ENCODE assay signal across 9 mouse cellular contexts in the genomic region with DNA sequence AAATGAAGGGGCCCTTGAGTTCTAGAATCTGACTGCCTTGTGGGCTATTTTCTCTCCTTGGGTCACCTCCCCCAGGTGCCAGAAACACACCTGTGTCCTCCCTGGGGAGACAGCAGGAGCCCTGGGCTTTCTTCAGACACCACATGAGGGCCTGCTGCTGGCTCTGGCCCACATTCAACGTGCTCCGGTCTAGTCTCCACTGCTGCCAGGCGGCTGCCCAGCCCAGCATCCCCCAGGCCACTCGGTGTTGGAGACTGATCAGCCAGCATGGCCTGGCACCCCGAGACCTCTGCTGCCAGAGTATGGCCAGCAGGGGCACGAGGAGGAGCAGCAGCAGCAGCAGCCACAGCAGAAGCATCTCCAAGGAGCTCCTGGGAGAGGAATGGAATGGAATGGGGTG. TPM values are rescaled to one million over a fixed set of nuclear protein-coding genes. Genes with fewer than 3 reads are reported as not detected.
A peak's percentile ranks its signal among the peaks of the same experiment; 100 is the strongest.
DNase-seq lines count a peak whose midpoint lies in the region; ATAC-seq and TF ChIP-seq lines count a peak whose summit lies in the region.
"Had no signal": no experiment of that assay in that cellular context is flagged by ENCODE, and none has a peak within 500 bp of the region (broad histone marks: within the 10 kb centered on the region; RNA-seq: fewer than 3 reads in every experiment).

No protein-coding gene starts in this region.

- no peak for TF ChIP-seq EP300 in CH12.LX (IDR thresholded peaks at IDR 0.05; ENCODE audit: low read length)

- peak overlapping the region; percentile 73 for H3K4me3 ChIP-seq in heart, embryonic 10.5 days
- H3K4me3 ChIP-seq in CH12.LX (replicated peaks in 1 of 3; ENCODE audit: low read depth in 2 of 3, low read length in 2 of 3, poor library complexity in 1 of 3), result peak overlapping the region; percentile 67 to 83 (median 70)
- peak overlapping the region; percentile 33 for H3K4me3 ChIP-seq in forebrain, embryonic 13.5 days
- H3K4me3 ChIP-seq in liver, embryonic 15.5 days (replicated peaks), result peak overlapping the region; percentile 63

- H3K79me2 ChIP-seq in CH12.LX (replicated peaks; ENCODE audit: control insufficient read depth, extremely low read depth, insufficient read depth, poor library complexity, severe bottlenecking), result no peaks in the 10 kb centered on the region

- TF ChIP-seq CTCF in CH12.LX (conservative IDR thresholded peaks at IDR 0.05 in 1 of 2, IDR thresholded peaks at IDR 0.05 in 1 of 2; ENCODE audit: low read depth in 2 of 2, low read length in 2 of 2), result no peak

- no peaks in the 10 kb centered on the region for H3K9me3 ChIP-seq in heart, embryonic 10.5 days
- H3K9me3 ChIP-seq in CH12.LX (replicated peaks; ENCODE audit: low read length), result no peaks in the 10 kb centered on the region
- H3K9me3 ChIP-seq in forebrain, embryonic 13.5 days (replicated peaks), result no peaks in the 10 kb centered on the region
- H3K9me3 ChIP-seq in liver, embryonic 15.5 days (replicated peaks), result no peaks in the 10 kb centered on the region

- H3K36me3 ChIP-seq in heart, embryonic 10.5 days, result 0 out of 2 replicates have a peak, but pooled peaks cover 3% of the 10 kb centered on the region
- peaks cover 5 to 29% of the 10 kb centered on the region in 2 experiments for H3K36me3 ChIP-seq in CH12.LX (replicated peaks in 1 of 2; ENCODE audit: control insufficient read depth in 1 of 2, insufficient read depth in 1 of 2, low read length in 1 of 2)
- no peaks in the 10 kb centered on the region for H3K36me3 ChIP-seq in forebrain, embryonic 13.5 days (ENCODE audit: poor library complexity, severe bottlenecking)
- no peaks in the 10 kb centered on the region for H3K36me3 ChIP-seq in liver, embryonic 15.5 days (replicated peaks)

- H3K4me2 ChIP-seq in CH12.LX (ENCODE audit: insufficient read depth, low read depth, poor library complexity, severe bottlenecking), result peak overlapping the region; percentile 77
- H3K4me2 ChIP-seq in forebrain, embryonic 13.5 days, result peak overlapping the region; percentile 47
- H3K4me2 ChIP-seq in liver, embryonic 15.5 days, result peak overlapping the region; percentile 70

- 0 out of 2 replicates have a peak, but pooled peaks cover 10% of the 10 kb centered on the region for H3K27me3 ChIP-seq in heart, embryonic 10.5 days (ENCODE audit: insufficient read depth, poor library complexity, severe bottlenecking)
- H3K27me3 ChIP-seq in CH12.LX (replicated peaks), result no peaks in the 10 kb centered on the region
- H3K27me3 ChIP-seq in forebrain, embryonic 13.5 days, result no peaks in the 10 kb centered on the region
- no peaks in the 10 kb centered on the region for H3K27me3 ChIP-seq in liver, embryonic 15.5 days

- peak overlapping the region; percentile 86 for H3K27ac ChIP-seq in heart, embryonic 10.5 days
- H3K27ac ChIP-seq in CH12.LX (ENCODE audit: insufficient read depth, low read depth), result no peak overlapping the region
- no peak overlapping the region for H3K27ac ChIP-seq in forebrain, embryonic 13.5 days
- no peak overlapping the region for H3K27ac ChIP-seq in liver, embryonic 15.5 days (replicated peaks)

- H3K9ac ChIP-seq in CH12.LX (ENCODE audit: insufficient read depth, low read depth), result peak overlapping the region; percentile 66; the same call in 1 of the 2 replicates
- H3K9ac ChIP-seq in forebrain, embryonic 13.5 days, result no peak overlapping the region
- no peak overlapping the region for H3K9ac ChIP-seq in liver, embryonic 15.5 days

- DNase-seq in heart, embryonic 10.5 days (ENCODE audit: low spot score), result no peak
- DNase-seq in heart, adult 18-20 months, result no peak
- DNase-seq in CH12.LX (ENCODE audit: extremely low read depth) (no peak), adipocyte (ENCODE audit: low spot score) (no peak)
- no peak for DNase-seq in embryo, embryonic 10 days (ENCODE audit: low spot score)
- DNase-seq in cerebellum, postnatal 4 days (ENCODE audit: low spot score in 2 of 2), result no peak

- 58% methylated on average over 6 of the region's 6 CpGs for WGBS in heart, embryonic 10.5 days
- 68% methylated on average over 6 of the region's 6 CpGs for WGBS in forebrain, embryonic 13.5 days
- WGBS in liver, embryonic 15.5 days (ENCODE audit: insufficient replicate concordance), result 44% methylated on average over 6 of the region's 6 CpGs

- in situ Hi-C loops in CH12.LX (cut with MboI; ENCODE audit: low pct_ligation_motif_present, low pct_unique_long_range_greater_than_20kb, low sequenced_read_pairs), result loop anchor here (10.0 kb wide), 1 partner anchor 185 kb away; no protein-coding TSS in a partner anchor

- no peak for TF ChIP-seq RAD21 in CH12.LX (IDR thresholded peaks at IDR 0.05; ENCODE audit: low read depth, low read length)

- no peak for ATAC-seq in forebrain, embryonic 13.5 days
- ATAC-seq in liver, embryonic 15.5 days (ENCODE audit: insufficient read depth), result no peak

- no peak for TF ChIP-seq POLR2A in CH12.LX (IDR thresholded peaks at IDR 0.05; ENCODE audit: low read depth, low read length)

- H3K4me1 ChIP-seq in heart, embryonic 10.5 days, result peaks cover 12% of the 10 kb centered on the region
- H3K4me1 ChIP-seq in CH12.LX (ENCODE audit: control insufficient read depth in 1 of 2, insufficient read depth in 2 of 2), result peaks cover 3 to 38% of the 10 kb centered on the region in 2 experiments; a peak in 3 of 4 replicates
- no peaks in the 10 kb centered on the region for H3K4me1 ChIP-seq in forebrain, embryonic 13.5 days
- H3K4me1 ChIP-seq in liver, embryonic 15.5 days (replicated peaks), result peaks cover 13% of the 10 kb centered on the region

- dilution Hi-C loops in CH12.LX (cut with MboI; ENCODE audit: extremely low pct_ligation_motif_present, extremely low pct_unique_long_range_greater_than_20kb, low sequenced_read_pairs), result no loop called here

TF ChIP-seq in CH12.LX, 34 proteins besides CTCF, POLR2A, EP300 and RAD21:
- TF ChIP-seq ZKSCAN1 (IDR thresholded peaks at IDR 0.05; ENCODE audit: borderline replicate concordance, low read depth, low read length) (no peak), UBTF (IDR thresholded peaks at IDR 0.05; ENCODE audit: low read depth, low read length) (no peak), KAT2A (IDR thresholded peaks at IDR 0.05; ENCODE audit: insufficient replicate concordance, low read length) (no peak), ZMIZ1 (IDR thresholded peaks at IDR 0.05; ENCODE audit: low read depth, low read length) (no peak), MXI1 (IDR thresholded peaks at IDR 0.05; ENCODE audit: low read depth, low read length) (no peak), BHLHE40 (IDR thresholded peaks at IDR 0.05; ENCODE audit: low read depth, low read length) (no peak)
TF ChIP-seq in CH12.LX: peak in this region for 0.

RNA-seq across cellular contexts. Expression of gene Ghdc, which starts 0.8 kb away (rescaled TPM):
- 4.8 and 6.3 TPM in 2 replicates for polyA plus RNA-seq in heart, embryonic 10.5 days (2016; fragmentation: Nextera tagmentation; extraction: Ambion mirVana)
- 10 to 100 TPM in 1 of 2 experiments, 1 to 10 TPM in 1; 9.8 to 13.4 TPM for total RNA-seq in heart, adult 18-20 months (2021)
- total RNA-seq in CH12.LX (2012; rRNA removed), result 16.6 and 17.0 TPM in 2 replicates
- total RNA-seq in CH12.LX (2014; rRNA removed), result 10.9 and 11.5 TPM in 2 replicates
- polyA plus RNA-seq in CH12.LX (2012; ENCODE audit: insufficient read length, low read depth), result 16.7 and 17.9 TPM in 2 replicates
- polyA plus RNA-seq in forebrain, embryonic 13.5 days (2015; fragmentation: Nextera tagmentation; extraction: Ambion mirVana), result 1.9 and 2.4 TPM in 2 replicates
- polyA plus RNA-seq in liver, embryonic 15.5 days (2015; fragmentation: Nextera tagmentation; extraction: Ambion mirVana), result 1.5 and 1.9 TPM in 2 replicates

RNA-seq across cellular contexts. Expression of gene Hcrt, which starts 7.2 kb away (rescaled TPM):
- not detected in 2 replicates for polyA plus RNA-seq in heart, embryonic 10.5 days (2016; fragmentation: Nextera tagmentation; extraction: Ambion mirVana)
- total RNA-seq in heart, adult 18-20 months (2021), result not detected
- total RNA-seq in CH12.LX (2012; rRNA removed) (not detected in 2 replicates), CH12.LX (2014; rRNA removed) (not detected in 2 replicates)
- polyA plus RNA-seq in CH12.LX (2012; ENCODE audit: insufficient read length, low read depth), result not detected in 2 replicates
- polyA plus RNA-seq in forebrain, embryonic 13.5 days (2015; fragmentation: Nextera tagmentation; extraction: Ambion mirVana), result not detected in 2 replicates
- polyA plus RNA-seq in liver, embryonic 15.5 days (2015; fragmentation: Nextera tagmentation; extraction: Ambion mirVana), result not detected in 2 replicates
- polyA plus RNA-seq: inflammation-experienced regulatory T-cells, adult 6 months had no signal

RNA-seq across cellular contexts. Expression of gene Kcnh4, which starts 10.2 kb away (rescaled TPM):
- not detected in 2 replicates for polyA plus RNA-seq in heart, embryonic 10.5 days (2016; fragmentation: Nextera tagmentation; extraction: Ambion mirVana)
- not detected for total RNA-seq in heart, adult 18-20 months (2021)
- 1.8 and 2.2 TPM in 2 replicates for total RNA-seq in CH12.LX (2012; rRNA removed)
- 0.87 and 1.0 TPM in 2 replicates for total RNA-seq in CH12.LX (2014; rRNA removed)
- 3.4 and 4.0 TPM in 2 replicates for polyA plus RNA-seq in CH12.LX (2012; ENCODE audit: insufficient read length, low read depth)
- polyA plus RNA-seq in forebrain, embryonic 13.5 days (2015; fragmentation: Nextera tagmentation; extraction: Ambion mirVana), result 3.4 and 4.6 TPM in 2 replicates
- polyA plus RNA-seq in liver, embryonic 15.5 days (2015; fragmentation: Nextera tagmentation; extraction: Ambion mirVana), result not detected in 2 replicates

RNA-seq across cellular contexts. Expression of gene Rab5c, which starts 32.0 kb away (rescaled TPM):
- polyA plus RNA-seq in heart, embryonic 10.5 days (2016; fragmentation: Nextera tagmentation; extraction: Ambion mirVana), result 13.7 and 13.9 TPM in 2 replicates
- total RNA-seq in heart, adult 18-20 months (2021), result 10 to 100 TPM; 53.9 to 59.8 TPM
- total RNA-seq in CH12.LX (2012; rRNA removed) (121 and 144 TPM in 2 replicates), CH12.LX (2014; rRNA removed) (135 and 150 TPM in 2 replicates)
- polyA plus RNA-seq in CH12.LX (2012; ENCODE audit: insufficient read length, low read depth), result 144 and 156 TPM in 2 replicates
- polyA plus RNA-seq in forebrain, embryonic 13.5 days (2015; fragmentation: Nextera tagmentation; extraction: Ambion mirVana), result 22.7 and 23.1 TPM in 2 replicates
- polyA plus RNA-seq in liver, embryonic 15.5 days (2015; fragmentation: Nextera tagmentation; extraction: Ambion mirVana), result 19.2 and 20.2 TPM in 2 replicates

RNA-seq across cellular contexts. Expression of gene Hspb9, which starts 56.3 kb away (rescaled TPM):
- 0.19 and 0.34 TPM in 2 replicates for polyA plus RNA-seq in heart, embryonic 10.5 days (2016; fragmentation: Nextera tagmentation; extraction: Ambion mirVana)
- total RNA-seq in heart, adult 18-20 months (2021), result not detected
- total RNA-seq in CH12.LX (2012; rRNA removed) (not detected in 2 replicates), CH12.LX (2014; rRNA removed) (not detected in 2 replicates)
- polyA plus RNA-seq in CH12.LX (2012; ENCODE audit: insufficient read length, low read depth), result 0.54 and 0.57 TPM in 2 replicates
- not detected in 2 replicates for polyA plus RNA-seq in forebrain, embryonic 13.5 days (2015; fragmentation: Nextera tagmentation; extraction: Ambion mirVana)
- 0.24 TPM in 1 of 2 replicates, not detected in the other for polyA plus RNA-seq in liver, embryonic 15.5 days (2015; fragmentation: Nextera tagmentation; extraction: Ambion mirVana)
